Mouse (Mus musculus): ENCODE measurements around the gene Grn.

GRCm38 (mm10) chr11:102403657-102404056 is 26.5 kb upstream of the Grn start:
- no peak for TF ChIP-seq CTCF (IDR thresholded peaks at IDR 0.05; ENCODE audit: extremely low read depth, insufficient read depth, insufficient read length, insufficient replicate concordance)
- no peak for TF ChIP-seq POLR2A (IDR thresholded peaks at IDR 0.05; ENCODE audit: low read depth, low read length)
